Mouse (Mus musculus) limb, embryonic 15.5 days (tissue): Measurements from ENCODE around the gene Eps15l1. TPM values are rescaled to one million over a fixed set of nuclear protein-coding genes. Genes with fewer than 3 reads are reported as not detected.

ENCODE experiments used
- ATAC-seq: fragments of 200-750 bp; cut with Nextera tagmentation; 2 replicates; pipeline ENCODE4 v1.8.0; 2017; ENCODE audit warnings: low read depth, moderate TSS enrichment; ENCODE audit not compliant: insufficient number of reproducible peaks, low FRiP score, low TSS enrichment
- H3K27ac ChIP-seq: fragments of 300-500 bp; sonication (generic); 2 replicates; pipeline ENCODE4 v1.5.1; 2015; ENCODE audit warnings: moderate library complexity, mild to moderate bottlenecking, inconsistent platforms
- H3K27me3 ChIP-seq: fragments of 300-500 bp; sonication (generic); 2 replicates; pipeline ENCODE4 v1.6.1; 2015; ENCODE audit warnings: inconsistent platforms
- H3K36me3 ChIP-seq: fragments of 300-500 bp; sonication (generic); 2 replicates; pipeline ENCODE4 v1.6.1; 2015; ENCODE audit warnings: inconsistent platforms
- H3K4me1 ChIP-seq: fragments of 300-500 bp; sonication (generic); 2 replicates; pipeline ENCODE4 v1.6.1; 2015; ENCODE audit warnings: inconsistent platforms
- H3K4me2 ChIP-seq: fragments of 300-500 bp; sonication (generic); 2 replicates; pipeline ENCODE4 v1.6.1; 2015; ENCODE audit warnings: mild to moderate bottlenecking, inconsistent platforms
- H3K4me3 ChIP-seq: fragments of 300-500 bp; sonication (generic); 2 replicates; pipeline ENCODE4 v1.5.1; 2015; ENCODE audit warnings: mild to moderate bottlenecking, inconsistent platforms
- H3K9ac ChIP-seq: fragments of 300-500 bp; sonication (generic); 2 replicates; pipeline ENCODE4 v1.6.1; 2015; ENCODE audit warnings: inconsistent platforms
- H3K9me3 ChIP-seq: fragments of 300-500 bp; sonication (generic); 2 replicates; pipeline ENCODE4 v1.6.1; 2016; ENCODE audit warnings: inconsistent platforms
- WGBS: fragments of 180-500 bp; shearing (Covaris S2); methylation state at CpG from one replicate; pipeline ENCODE4 v1.1.7; 2015; 5-methylcytosine and 5-hydroxymethylcytosine counted together
- polyA plus RNA-seq: library from polyadenylated mRNA; unstranded; fragments of >200 nt; fragmentation: Nextera tagmentation; extraction: Ambion mirVana; gene quantifications from 2 replicates; pipeline ENCODE4 v1.2.1, GENCODE M21; 2015

Eps15l1 gene
- polyA plus RNA-seq = 50.4 and 54.8 TPM in 2 replicates

DNA sequence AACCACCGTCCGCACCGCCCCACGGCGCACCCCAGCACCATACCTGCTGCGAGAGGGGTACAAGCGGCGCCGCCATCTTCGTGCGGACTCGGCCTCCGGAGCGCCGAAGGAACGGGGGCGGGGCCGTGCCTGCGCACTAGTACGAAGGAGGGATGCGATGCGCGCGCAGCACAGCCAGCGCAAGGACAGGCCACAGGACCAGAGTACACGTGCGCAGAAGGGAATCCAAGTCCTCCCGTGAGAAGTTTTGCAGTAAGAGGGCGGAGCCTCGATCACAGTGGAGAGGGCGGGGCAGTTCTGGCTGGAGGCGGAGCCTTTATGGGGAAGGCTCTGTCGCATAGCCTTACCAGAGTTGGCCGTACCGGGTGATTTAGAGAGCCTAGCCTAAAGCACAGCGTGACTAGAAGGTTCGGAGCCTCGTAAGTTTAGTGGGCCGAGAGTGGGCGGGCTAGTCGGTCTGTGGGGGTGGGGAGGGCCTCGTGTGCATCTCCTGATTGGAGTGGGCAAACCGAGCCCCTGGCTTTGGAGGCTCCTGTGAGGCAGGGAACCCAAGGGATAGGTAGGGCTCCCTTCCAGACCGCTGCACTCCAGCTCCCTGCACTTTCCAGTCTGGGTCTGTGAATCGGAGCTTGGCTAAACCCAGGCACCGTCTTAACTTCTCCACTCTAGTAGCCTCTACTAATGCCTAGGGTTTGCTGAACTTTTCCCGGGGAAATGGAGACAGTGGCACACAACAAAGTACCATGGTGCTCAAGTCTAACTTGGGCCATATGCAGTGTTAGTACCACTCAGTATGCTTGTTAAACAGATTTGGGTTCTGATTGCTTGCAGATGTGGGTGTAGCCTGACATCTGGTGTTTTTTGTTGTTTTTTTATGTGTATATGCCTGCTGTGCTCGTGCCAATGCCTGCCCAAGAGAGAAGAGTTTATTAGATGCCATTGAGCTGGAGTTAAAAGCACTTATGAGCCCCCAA lies at the start of gene Eps15l1:
Gene Eps15l1 (minus strand): TSS at position 99 of the 974 bp plus-strand sequence.
- no peaks in the 10 kb centered on the region for H3K27me3 ChIP-seq
- H3K27ac ChIP-seq = peak within 1 kb of the TSS; percentile 96
- ATAC-seq = peak; percentile 98
- H3K9me3 ChIP-seq = no peaks in the 10 kb centered on the region
- peak within 1 kb of the TSS; percentile 82 for H3K4me3 ChIP-seq
- WGBS = under 1% methylated on average over 48 of the region's 48 CpGs
- peak within 1 kb of the TSS; percentile 82 for H3K9ac ChIP-seq
- H3K4me2 ChIP-seq = peak within 1 kb of the TSS; percentile 73
- peaks cover 40% of the 10 kb centered on the region for H3K4me1 ChIP-seq
- H3K36me3 ChIP-seq = no peaks in the 10 kb centered on the region

DNA sequence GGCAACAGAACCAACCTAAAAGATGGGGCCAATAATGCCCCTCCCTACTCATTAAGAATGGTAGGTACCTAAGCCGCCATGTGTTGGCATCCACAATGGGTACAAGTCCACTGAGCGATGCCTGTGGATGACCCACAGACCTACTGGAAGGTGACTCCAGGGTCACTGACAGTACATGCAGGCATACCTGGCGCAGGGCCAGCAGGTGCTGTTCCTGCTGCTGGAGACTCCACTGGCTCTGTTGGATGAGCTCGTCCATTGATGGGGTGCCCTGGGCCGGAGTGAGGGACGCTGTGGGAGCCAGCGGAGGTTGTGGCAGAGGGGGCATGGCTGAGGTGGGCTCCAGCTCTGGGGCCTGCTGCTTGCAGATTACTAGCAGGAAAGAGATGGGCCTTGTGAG lies 49.4 kb upstream of the Eps15l1 start:
- WGBS = 93% methylated on average over 7 of the region's 7 CpGs
- H3K4me2 ChIP-seq = no peak overlapping the region
- H3K4me3 ChIP-seq = no peak overlapping the region
- H3K27ac ChIP-seq = no peak overlapping the region
- H3K27me3 ChIP-seq = no peaks in the 10 kb centered on the region
- H3K36me3 ChIP-seq = peaks cover 76% of the 10 kb centered on the region
- no peaks in the 10 kb centered on the region for H3K9me3 ChIP-seq
- H3K4me1 ChIP-seq = peaks cover 8% of the 10 kb centered on the region
- no peak overlapping the region for H3K9ac ChIP-seq
- no peak for ATAC-seq

DNA sequence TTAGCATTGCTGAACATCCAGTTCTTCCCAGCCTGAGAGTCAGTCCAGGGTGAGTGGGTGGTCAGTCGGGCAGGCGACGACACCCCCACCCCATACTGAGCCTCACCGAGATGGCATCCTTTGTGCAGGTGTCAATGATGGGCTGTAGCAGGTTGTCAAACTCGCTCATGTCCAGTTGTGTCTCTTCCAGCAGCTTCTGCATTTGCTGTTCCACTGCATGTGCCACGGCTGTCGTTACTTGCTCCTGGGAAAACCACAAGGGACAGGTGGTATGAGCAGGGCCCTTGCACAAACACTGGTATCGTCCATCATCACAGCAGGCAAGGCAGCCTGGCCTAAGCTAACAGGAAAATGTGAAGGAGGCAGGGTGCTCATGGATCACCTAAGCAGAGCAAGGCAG lies 48.7 kb upstream of the Eps15l1 start:
- Histone ChIP-seq H3K4me2 (no peak overlapping the region), H3K36me3 (peaks cover 83% of the 10 kb centered on the region), H3K9ac (no peak overlapping the region), H3K4me3 (no peak overlapping the region), H3K4me1 (peaks cover 8% of the 10 kb centered on the region), H3K27me3 (no peaks in the 10 kb centered on the region), H3K9me3 (no peaks in the 10 kb centered on the region), H3K27ac (no peak overlapping the region)
- ATAC-seq = no peak
- 94% methylated on average over 8 of the region's 8 CpGs for WGBS

DNA sequence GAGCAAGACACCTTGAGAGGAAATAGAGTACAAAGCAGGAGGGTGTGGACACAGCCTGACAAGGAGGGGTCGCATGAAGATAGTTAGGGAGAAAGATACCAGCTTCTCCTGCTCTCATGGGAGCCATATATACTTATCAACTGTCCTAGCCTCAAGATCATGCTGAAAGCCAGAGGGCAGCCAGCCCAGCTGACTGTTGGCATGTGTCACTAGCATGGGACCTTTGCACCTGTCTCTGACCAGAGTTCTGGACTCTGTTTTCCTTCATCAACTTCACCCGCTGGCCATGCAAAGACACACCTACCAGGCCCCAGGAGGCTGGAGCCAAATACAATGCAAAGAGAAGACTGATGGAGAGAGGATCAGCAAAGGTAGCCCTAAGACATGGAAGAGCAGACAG lies 48.0 kb upstream of the Eps15l1 start:
- Histone ChIP-seq H3K4me1 (peaks cover 7% of the 10 kb centered on the region), H3K9me3 (no peaks in the 10 kb centered on the region), H3K36me3 (peaks cover 90% of the 10 kb centered on the region), H3K27me3 (no peaks in the 10 kb centered on the region), H3K4me3 (no peak overlapping the region), H3K9ac (no peak overlapping the region), H3K4me2 (no peak overlapping the region), H3K27ac (no peak overlapping the region)
- no peak for ATAC-seq
- WGBS = 90% methylated on average over 2 of the region's 2 CpGs

DNA sequence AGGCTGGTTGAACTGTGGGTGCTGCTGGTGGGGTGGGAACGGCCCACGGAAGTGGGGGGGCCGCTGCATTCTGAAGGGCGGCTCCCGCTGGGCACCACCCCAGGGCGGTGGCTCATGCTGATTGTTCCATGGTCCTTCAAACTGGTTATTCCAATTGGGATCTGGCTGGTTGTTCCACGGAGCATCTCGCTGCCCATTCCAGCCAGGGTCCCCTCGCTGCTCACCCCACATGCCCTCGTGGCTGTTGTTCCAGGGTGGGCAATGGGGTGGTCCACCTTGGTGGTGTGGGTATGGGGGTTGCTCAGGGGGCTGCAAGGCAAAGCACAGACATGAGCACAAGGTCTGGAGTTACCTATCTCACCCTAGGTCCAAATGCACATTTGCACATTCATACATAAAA lies 43.0 kb upstream of the Eps15l1 start:
- no peak for ATAC-seq
- H3K9ac ChIP-seq = no peak overlapping the region
- 94% methylated on average over 10 of the region's 10 CpGs for WGBS
- no peak overlapping the region for H3K4me2 ChIP-seq
- H3K36me3 ChIP-seq = peaks cover 100% of the 10 kb centered on the region
- no peak overlapping the region for H3K27ac ChIP-seq
- H3K4me1 ChIP-seq = no peaks in the 10 kb centered on the region
- H3K27me3 ChIP-seq = no peaks in the 10 kb centered on the region
- no peak overlapping the region for H3K4me3 ChIP-seq
- H3K9me3 ChIP-seq = no peaks in the 10 kb centered on the region

DNA sequence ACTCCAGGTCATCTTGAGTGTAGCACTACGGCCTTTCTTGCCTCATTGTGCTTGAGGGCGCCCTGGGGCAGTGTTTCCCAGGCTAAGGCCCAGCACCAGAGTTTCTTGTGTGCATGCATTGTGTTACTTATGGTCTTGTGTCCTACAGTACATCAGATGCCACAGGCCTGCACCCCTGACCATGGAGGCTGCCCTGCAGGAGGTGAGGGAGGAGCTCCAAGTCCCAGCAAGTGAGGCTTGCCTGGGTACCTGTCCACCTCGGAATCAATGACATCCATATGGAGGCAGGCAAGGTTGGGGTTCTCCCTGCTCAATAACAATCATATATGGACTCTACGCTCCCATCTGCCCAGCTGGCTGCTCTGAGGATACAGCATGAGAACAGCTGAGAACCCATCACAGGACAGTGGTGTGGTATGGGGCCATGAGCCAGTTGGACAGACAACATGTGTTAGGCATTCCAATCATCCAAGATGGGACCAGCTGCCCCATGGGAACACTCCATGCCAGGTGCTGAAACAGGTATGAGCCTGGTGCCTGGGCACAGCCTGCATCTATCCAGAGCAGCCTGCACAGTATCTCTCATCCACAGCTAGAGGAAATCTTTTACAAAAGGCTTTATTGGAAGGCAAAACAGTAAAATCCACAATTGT lies 38.7 kb upstream of the Eps15l1 start:
- Histone ChIP-seq H3K9me3 (no peaks in the 10 kb centered on the region), H3K4me1 (no peaks in the 10 kb centered on the region), H3K27me3 (no peaks in the 10 kb centered on the region), H3K36me3 (peaks cover 81% of the 10 kb centered on the region), H3K4me2 (no peak overlapping the region), H3K27ac (no peak overlapping the region), H3K4me3 (no peak overlapping the region), H3K9ac (no peak overlapping the region)
- 88% methylated on average over 4 of the region's 4 CpGs for WGBS
- no peak for ATAC-seq

DNA sequence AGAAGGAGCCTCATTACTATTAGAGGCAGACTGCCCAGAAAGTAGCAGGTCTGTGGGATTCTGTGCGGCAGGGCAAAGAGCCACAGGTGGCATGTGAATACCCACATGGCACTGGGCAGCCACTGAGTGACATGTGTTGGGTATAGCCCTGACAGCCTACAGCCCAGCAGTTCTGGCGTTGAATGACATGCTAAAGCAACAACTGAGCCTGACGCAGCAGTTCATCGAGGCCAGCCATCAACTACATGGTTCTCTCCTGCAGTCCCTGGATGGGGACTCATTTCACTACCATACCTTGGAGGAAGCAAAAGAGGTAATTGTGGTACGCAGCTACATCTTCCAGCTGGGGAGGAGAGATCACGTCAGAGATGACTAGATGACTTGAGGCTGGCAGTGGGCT lies 37.2 kb upstream of the Eps15l1 start:
- no peaks in the 10 kb centered on the region for H3K9me3 ChIP-seq
- 88% methylated on average over 6 of the region's 6 CpGs for WGBS
- no peaks in the 10 kb centered on the region for H3K4me1 ChIP-seq
- no peaks in the 10 kb centered on the region for H3K27me3 ChIP-seq
- no peak overlapping the region for H3K4me3 ChIP-seq
- no peak overlapping the region for H3K9ac ChIP-seq
- peaks cover 81% of the 10 kb centered on the region for H3K36me3 ChIP-seq
- H3K4me2 ChIP-seq = no peak overlapping the region
- ATAC-seq = no peak
- no peak overlapping the region for H3K27ac ChIP-seq

DNA sequence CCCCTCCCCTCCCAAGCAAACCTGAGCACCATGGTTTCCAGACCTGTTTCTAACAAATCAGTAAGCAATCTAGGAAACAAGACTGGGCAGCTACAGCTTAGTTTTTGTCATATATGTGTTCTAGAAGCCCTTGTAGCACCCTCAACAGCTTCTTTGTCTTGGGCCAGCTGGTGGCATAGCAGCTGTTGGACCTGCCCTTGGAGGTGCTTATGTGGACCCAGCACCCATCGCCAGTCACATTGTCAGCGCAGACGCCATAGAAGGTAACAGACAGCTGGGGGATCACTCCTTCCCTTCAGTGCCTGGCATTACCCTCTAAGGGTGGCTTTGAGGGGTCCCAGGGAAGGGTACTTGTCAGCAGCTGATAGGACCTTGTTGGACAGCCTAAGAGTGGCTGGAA lies 36.5 kb upstream of the Eps15l1 start:
- ATAC-seq = no peak
- Histone ChIP-seq H3K27me3 (no peaks in the 10 kb centered on the region), H3K27ac (no peak overlapping the region), H3K4me3 (no peak overlapping the region), H3K4me2 (no peak overlapping the region), H3K36me3 (peaks cover 81% of the 10 kb centered on the region), H3K4me1 (no peaks in the 10 kb centered on the region), H3K9me3 (no peaks in the 10 kb centered on the region), H3K9ac (no peak overlapping the region)
- WGBS = 86% methylated on average over 3 of the region's 3 CpGs

DNA sequence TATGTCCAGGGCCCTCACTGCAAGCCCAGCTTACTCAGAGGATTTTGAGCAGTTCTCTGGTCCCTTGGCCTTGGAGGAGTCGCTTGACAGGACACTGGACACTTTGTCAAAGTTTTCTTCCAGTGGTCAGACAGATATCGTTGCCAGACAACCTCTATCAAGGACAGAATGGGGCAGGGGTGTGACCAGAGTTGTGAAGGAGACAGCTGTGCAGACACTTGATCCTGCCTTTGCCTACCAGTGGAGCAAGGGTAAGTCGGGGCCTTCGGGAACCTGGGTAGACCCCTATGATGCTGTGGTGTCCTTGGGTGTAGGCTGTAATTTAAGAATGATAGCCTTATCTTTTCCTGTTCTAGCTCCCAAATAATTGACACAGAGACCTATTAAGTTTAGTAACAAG lies 34.1 kb upstream of the Eps15l1 start:
- Histone ChIP-seq H3K4me2 (no peak overlapping the region), H3K27ac (no peak overlapping the region), H3K4me3 (no peak overlapping the region), H3K36me3 (peaks cover 77% of the 10 kb centered on the region), H3K4me1 (no peaks in the 10 kb centered on the region), H3K9me3 (no peaks in the 10 kb centered on the region), H3K27me3 (no peaks in the 10 kb centered on the region), H3K9ac (no peak overlapping the region)
- WGBS = 86% methylated on average over 4 of the region's 4 CpGs
- ATAC-seq = no peak

DNA sequence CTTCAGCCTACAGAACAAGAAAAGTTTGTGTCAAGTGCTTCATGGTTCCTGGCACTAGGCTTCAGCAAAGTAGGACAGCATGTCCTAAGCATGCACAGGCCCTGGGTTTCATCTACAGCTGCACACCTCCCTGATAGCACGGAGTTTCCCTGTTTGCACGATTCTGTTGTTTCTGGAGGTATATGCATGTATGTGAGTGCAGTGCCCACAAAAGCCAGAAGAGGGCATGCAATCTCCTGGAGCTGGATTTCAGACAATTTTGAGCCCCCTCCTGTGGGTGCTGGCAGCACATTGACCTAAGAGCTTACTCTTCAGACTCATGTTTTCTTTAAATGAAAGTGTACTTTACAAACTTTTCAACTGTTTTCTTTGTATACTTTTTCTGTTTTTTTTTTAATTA lies 32.6 kb upstream of the Eps15l1 start:
- Histone ChIP-seq H3K4me2 (no peak overlapping the region), H3K27me3 (no peaks in the 10 kb centered on the region), H3K4me3 (no peak overlapping the region), H3K36me3 (peaks cover 77% of the 10 kb centered on the region), H3K9me3 (no peaks in the 10 kb centered on the region), H3K9ac (no peak overlapping the region), H3K27ac (no peak overlapping the region), H3K4me1 (no peaks in the 10 kb centered on the region)
- WGBS = 98% methylated on average over 2 of the region's 2 CpGs
- no peak for ATAC-seq

DNA sequence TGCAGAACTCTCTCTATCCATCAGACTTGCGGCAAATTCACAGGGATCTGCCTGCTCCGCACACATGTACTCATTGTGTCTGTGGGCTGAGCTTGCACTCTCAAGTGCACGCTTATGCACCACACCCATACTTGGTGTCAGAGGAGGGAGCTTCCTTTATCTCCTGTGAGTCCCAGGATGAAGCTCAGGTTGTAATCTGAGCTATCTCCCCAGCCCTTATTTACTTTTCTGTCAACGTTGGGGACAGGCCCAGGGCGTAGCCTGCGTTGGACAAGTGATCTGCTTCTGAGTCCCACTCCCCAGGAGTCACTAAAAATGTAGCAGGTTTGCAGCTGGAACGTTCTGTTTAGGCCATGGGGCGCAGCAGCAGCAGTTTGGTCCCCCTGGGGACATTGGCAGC lies 30.3 kb upstream of the Eps15l1 start:
- ATAC-seq = no peak
- no peak overlapping the region for H3K27ac ChIP-seq
- 84% methylated on average over 8 of the region's 8 CpGs for WGBS
- no peaks in the 10 kb centered on the region for H3K27me3 ChIP-seq
- H3K9ac ChIP-seq = no peak overlapping the region
- peaks cover 77% of the 10 kb centered on the region for H3K36me3 ChIP-seq
- no peaks in the 10 kb centered on the region for H3K4me1 ChIP-seq
- H3K4me3 ChIP-seq = no peak overlapping the region
- H3K4me2 ChIP-seq = no peak overlapping the region
- H3K9me3 ChIP-seq = no peaks in the 10 kb centered on the region

DNA sequence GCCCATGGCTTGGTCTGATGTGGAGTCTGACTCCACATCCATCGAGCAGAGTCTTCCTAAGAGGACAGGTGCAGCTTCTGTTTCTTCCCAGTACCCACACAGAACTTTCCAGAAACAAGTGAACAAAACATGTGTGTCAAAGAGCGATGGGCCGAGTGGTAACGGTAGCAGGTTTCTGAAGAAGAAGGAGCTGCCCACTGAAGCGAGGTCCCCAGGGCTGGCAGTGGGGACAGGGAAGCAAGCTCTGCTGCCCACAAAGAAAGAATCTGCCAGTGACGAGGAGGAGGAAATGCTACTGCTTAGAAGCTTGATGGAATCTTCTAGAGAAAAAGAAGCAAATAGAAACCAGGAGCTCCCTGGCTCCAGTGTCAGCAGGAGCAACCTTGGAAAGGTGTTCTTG lies 23.8 kb upstream of the Eps15l1 start:
- ATAC-seq = no peak
- Histone ChIP-seq H3K4me2 (no peak overlapping the region), H3K36me3 (peaks cover 24% of the 10 kb centered on the region), H3K9ac (no peak overlapping the region), H3K4me3 (no peak overlapping the region), H3K27me3 (no peaks in the 10 kb centered on the region), H3K27ac (no peak overlapping the region), H3K4me1 (peaks cover 10% of the 10 kb centered on the region; the same call in 1 of the 2 replicates), H3K9me3 (no peaks in the 10 kb centered on the region)
- 89% methylated on average over 6 of the region's 6 CpGs for WGBS
